Mouse (Mus musculus) urinary bladder, postnatal 25 days (tissue): ENCODE data around the gene Nol12.

Source experiments
- DNase-seq: peaks from one replicate; pipeline ENCODE4 v3.0.0; 2022; ENCODE audit warnings: low spot score

The Nol12 gene

DNA sequence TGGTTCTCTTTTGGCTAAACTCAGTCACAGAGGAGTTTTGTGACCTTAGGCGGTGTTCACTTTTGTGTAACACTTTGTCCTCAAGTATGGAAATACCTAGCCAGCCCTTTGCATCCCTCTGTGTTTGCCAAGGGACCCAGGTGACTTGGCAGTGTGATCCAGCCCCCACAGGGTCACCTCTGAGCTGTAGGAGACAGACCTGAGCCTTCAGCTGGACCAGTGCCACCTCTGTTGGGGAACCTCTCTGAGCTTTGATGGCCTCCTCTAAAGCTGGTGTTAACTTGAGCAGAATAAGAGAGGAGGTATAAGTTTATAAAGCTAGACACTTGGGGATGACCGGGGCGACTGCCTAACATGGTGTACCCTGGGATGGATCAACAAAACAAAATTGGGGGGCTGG is 14.2 kb downstream of the Nol12 start:
- DNase-seq = no peak

DNA sequence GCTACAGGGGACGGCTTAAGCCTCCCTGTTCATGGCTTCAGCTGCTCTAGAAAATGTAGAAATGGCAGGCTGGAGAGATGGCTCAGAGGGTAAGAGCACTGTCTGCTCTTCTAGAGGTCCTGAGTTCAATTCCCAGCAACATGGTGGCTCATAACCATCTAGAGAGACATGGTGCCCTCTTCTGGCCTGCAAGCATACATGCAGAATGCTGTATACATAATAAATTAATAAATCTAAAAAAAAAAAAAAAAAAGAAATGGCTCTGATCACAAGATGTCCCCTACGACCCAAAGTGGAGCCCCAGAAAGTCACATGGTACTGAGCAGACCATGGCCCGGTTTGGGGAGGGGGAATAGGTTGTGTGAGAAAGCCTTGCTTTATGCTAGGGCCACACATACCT is 20.9 kb downstream of the Nol12 start:
- DNase-seq = no peak

DNA sequence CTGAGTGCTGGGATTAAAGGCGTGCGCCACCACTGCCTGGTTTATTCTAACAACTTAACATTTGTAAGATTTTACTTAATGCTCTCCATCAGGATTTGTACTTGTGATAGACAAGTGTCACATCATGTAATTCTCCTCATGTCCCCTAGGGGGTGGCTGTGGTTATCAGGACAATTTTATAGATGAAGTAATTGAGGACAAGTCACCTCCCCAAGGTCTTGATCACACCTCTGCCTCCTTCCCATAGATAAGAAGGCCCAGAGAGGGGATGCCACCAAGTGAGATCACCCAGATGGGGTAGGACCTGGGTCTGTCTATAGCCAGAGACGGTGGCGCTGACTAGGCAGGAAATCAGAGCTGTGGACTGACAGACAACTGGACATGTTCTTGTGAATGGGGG is 21.6 kb downstream of the Nol12 start:
- no peak for DNase-seq

DNA sequence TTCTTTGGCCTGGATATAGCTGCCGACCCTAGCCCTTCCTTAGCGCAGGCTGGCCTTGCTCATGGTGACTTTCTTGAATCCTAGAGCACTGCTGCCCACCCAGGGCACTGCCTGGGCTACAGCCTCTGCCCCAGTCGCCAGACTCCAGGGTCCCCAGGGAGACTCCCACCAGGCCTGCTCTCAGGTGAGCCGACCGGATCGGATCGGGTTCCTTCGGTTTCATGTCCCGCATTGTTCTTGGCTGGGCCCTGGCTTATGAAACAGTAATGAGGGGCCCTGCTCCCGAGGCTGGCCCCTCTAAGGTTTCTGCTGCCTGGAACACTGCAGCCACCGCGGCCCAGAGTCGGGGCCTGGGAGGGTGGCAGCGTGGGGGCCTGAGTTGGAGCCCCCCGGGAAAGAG is 22.3 kb downstream of the Nol12 start:
- DNase-seq = no peak

DNA sequence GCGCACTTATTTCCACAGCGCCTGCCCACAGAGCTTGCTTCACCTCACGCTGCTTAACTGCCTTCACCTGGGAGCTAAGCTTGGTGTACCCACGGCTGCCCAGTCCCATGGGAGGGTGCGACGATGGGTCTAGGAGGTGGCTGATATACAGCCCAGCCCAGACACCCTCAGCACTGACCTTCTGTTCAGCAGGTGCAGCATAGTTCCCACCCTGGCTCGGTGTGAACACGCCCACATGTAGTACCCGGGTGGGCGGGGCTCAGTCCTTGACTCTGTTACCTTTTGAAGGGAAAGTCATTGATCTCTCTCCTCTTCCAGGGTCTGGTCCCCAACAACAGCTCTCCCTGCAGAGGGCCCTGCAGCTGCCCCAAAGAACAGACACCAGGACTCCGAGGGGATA is 24.8 kb downstream of the Nol12 start:
- no peak for DNase-seq

DNA sequence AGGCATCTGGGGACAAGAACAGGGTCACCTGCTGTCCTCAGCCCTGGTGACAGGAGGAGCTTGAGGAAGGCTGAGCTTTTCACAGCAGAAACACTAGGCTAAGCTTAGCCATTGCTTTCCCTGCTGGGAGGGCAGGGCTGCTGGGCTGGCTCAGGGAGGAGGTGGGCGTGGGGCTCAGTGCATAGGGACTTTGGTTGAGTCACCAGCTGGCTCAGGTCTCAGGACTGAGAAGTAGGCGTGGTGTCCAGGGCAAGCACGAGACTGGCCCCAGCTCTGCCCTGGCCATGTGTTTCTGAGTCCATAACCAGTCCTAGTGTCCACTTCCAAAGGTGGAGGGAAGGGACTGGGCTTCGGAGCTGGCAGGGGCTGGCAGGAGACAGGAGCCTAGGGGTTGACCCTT is 25.4 kb downstream of the Nol12 start:
- peak; percentile 56 for DNase-seq

DNA sequence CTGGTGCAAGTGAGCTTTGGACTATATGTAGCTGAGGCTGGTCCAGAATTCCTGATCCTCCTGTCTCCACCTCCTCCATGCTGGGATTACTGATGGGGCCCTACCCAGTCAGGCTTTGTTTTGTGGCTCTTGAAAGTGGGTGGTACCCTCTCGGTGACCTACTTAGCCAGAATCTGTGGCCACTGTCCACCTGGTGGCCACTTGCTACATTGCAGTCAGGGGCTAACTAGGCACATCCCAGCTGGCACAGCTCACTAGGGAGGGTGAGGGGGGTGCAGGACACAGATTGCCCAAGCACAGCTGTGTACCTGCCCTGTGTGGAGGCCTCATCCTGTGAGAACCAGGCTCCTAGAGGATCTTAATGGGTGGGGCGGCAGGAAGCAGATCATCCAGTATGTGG is 28.2 kb downstream of the Nol12 start:
- peak; percentile 67 for DNase-seq

DNA sequence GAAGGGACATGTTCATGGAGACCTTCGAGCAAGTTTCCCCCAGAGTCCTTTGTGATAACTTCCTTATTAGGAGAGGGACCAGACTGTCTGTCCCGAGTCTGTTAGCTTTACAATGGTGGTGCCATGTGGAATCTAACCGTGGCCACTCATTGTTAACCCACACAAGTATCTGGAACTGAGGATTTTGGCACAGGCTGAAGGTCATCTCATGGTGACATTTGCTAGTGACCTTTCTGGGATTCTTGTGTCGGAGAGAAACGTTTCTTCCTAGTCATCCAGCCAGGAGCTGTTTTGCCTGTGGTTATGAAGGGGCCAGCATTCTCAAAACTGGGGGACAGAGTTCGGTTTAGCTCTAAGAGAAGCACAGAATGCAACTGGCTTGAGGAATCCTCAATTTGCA is 36.9 kb downstream of the Nol12 start:
- no peak for DNase-seq

DNA sequence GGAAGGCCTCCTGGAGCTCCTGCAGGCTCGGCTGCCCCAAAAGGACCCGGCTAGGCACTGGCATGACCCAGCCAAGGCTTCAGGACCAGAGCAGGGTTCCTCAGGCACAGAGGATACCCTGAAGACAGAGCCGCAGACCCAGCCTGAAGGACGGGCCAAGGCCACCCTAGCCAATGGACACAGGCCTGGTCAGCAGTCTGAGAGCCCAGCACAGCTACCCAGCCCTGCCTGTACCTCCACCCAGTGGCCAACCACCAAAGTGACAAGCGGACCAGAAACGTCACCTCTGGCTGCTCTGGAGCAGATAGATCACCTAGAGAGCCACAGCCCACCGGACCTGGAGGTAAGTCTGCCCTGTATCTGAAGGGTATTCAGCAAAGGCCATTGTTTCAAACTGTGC is 39.2 kb downstream of the Nol12 start:
- no peak for DNase-seq

DNA sequence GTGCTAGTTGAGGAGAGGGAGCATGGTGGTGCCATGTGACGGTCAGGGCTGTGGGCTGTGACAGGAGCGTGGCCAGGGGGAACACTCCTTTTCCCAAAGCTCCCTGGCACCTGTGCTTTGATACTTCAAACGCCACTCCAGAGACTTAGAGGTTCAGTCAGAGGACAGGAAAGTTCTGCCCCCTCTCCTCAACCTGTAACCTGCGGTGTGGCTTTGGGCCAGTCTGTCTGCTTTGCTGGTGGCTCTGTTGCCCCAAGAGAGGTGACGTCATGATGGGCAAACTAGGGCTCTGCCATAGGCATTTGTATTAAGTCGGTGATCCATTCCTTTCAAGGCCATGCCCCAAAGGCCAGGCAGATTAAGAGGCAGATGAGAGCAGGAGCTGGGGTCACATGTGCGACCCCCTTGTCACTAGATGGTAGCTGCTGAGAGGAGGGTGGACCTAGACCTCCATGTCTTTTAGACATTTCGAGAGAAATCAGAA is 43.0 kb downstream of the Nol12 start:
- no peak for DNase-seq

DNA sequence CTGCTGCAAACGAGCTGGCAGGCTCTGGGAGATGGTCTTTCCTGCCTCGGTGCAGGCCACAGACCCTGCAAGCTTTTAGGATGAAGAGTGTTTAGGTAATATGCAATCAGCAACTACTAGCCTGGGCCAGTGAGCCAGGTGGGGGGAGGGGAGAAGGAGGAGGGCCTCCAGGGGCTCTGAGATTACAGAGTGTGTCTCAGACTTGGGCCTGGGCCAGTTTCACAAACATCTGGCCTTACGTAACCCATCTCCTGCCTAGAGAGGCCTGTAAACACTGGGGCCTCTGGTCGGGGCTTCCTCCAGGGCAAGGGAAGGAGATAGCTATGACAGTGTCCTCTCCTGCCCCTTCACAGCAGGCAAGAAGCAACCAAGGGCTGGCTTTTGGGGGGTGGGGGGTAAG is 44.1 kb downstream of the Nol12 start:
- DNase-seq = peak; percentile 70

DNA sequence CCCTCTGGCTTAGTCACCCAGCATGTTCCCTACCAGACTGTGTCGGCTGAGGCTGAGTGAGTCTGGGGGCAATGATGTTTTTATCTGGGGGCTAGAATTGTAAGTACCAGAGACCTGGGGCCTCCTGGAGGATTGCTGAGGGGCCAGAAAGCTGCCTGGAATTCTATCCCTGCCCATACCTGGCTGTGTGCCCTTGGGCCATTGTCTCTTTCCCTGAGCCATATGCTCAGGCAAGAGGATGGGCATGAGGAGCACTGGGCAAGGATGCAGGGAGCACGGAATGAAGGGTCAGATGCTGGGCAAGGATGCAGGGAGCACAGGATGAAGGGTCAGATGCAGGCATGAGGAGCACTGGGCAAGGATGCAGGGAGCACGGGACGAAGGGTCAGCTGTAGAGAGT is 45.4 kb downstream of the Nol12 start:
- no peak for DNase-seq

DNA sequence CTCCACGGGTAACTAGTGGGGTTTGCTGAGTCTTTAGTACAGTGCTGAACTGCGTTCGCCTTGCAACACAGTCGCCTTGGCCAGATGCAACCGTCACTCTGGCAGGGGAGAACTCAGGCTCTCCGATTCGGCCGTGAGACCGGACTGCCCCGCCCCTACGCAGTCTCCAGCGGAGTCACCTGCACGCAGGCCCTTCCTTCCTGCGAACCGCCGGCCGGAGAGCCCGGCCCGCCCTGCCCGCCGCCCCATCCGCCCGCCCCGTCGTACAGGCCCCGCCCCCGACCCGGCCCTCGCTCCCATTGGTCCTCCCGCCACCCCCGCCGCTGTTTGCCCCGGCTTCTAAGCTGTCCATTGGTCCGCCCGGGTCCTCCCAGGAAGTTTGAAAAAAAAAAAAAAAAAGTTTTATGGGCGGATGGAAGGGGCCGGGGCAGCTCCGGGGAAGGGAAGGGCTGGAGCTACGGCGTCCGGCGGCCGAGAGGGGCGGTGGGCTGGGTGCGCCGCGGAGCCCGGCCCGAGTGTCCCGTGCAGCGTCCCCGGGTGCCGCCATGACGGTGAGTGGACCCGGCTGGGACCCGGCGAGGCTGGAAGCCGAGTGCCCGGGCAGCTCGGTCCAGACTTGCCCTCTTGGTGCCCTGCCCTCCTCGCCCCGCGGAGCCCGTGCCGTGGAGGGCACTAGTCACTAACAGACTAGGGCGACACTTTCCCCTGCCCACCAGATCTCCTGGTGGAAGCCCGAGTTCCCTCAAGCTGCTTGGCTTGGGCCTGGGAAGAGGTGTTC is 48.1 kb downstream of the Nol12 start:
- DNase-seq = peak; percentile 74

DNA sequence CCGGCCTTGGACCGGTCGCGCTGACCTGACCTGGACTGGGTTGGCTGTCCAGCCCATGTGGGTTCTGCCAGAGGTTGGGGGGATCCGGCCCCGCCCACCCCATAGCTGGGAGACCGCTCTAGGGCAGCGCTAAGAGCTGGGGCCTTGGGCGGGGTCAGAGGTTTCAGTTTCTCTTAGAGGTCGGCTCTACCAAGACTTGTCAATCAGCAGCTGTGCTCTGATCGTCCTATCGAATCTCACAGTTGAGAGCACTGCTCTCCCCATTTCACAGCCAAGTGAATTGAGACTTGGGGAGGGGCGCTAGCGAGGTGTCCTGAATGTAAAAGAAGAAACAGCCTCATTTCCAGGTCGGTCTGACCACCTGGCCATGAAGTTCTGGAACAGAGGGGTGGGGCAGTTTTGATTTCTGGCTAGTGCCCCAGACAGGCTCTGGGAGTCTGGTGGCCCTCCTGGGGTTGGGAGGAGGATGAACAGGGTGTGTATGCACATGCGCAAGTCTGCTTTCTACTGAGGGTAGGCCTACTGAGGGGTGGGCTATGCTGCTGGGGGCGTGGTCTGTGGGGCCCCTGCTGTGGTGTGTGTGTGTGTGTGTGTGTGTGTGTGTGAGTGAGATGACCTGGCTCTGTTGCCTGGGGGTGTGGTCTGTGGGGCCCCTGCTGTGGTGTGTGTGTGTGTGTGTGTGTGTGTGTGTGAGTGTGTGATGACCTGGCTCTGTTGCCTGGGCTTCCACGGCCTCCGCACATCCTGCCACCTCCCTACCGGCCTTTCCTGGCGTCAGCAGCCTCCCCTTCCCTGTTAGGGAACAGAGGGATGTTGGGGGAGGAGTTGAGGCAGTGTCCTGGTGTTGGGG is 48.9 kb downstream of the Nol12 start:
- peak; percentile 39 for DNase-seq

DNA sequence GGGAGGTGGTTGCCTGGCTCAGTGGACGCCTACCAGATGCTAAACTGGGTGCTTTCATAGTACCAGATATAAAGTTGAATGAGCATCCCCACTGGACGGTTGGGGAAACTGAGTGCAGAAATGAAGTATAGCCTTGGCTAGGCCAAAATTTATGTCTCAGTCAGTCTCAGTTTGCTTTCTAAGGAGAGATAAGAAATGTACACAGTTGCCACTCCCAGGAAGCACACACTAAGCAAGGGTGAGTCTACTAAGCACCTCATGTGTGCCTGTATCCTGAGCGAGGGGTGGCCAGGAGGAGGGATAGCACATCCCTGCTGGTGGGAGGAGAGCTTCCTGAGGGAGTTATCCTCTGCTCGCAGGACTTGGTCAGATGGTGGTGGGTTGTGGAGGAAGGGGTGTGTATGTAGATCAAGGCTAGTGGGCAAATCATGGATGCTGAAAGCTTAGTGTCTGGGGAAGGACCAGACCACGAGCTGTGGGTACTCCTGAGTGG is 49.6 kb downstream of the Nol12 start:
- DNase-seq = no peak

DNA sequence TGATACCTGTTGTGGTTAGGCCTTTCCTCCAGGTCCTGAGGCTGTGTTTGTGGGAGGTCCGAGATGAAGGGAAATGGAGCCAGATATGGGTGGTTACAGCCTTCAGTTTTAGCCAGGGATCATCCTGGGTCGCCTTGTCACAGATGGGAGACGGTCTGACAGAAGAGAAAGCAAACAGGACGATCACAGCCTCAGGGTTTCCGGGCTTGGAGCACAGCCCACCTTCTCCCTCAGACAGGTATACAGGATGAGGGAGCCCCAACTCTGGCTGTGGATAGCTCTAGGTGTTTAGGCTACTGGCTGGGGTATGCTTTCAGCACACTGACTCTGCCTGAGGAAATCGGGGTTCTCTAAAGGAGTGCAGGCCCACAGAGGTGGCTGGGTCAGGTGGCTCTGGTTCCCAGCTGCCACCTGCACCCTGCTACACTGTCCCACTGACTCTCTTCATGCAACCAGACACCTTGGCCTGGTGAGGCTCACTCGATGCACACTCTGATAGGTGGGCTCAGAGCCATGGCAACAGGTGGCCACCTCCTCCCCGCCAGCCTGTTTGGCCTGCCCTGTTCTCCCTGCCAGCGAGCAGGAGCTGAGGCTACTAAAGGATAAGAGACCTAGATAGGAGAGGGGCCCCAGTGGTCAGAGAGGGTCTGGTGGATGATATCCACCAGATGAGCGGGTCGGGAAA is 51.9 kb downstream of the Nol12 start:
- DNase-seq = no peak

DNA sequence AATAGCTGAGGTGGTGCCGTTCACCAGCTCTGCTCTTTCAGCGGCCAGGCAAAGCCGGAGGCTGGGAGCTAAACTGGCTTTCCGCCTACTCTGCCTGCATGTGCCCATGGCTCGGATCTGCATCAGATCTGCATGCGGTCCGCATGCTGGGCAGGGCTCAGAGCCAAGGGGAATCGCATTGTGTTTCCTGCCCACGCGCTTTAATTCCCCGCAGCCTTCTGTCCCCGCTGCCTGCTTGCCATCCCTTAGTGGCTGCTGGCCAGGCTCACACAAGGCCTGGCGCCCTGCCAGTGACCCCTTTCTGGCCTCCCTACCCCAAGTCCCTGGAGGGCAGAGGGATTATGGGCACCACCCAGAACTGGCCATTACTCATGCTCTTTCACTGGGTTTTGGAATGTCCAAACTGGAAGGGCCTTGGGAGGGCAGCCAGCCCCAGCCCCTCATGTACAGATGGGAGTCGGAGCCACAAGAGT is 53.8 kb downstream of the Nol12 start:
- DNase-seq = peak; percentile 31

DNA sequence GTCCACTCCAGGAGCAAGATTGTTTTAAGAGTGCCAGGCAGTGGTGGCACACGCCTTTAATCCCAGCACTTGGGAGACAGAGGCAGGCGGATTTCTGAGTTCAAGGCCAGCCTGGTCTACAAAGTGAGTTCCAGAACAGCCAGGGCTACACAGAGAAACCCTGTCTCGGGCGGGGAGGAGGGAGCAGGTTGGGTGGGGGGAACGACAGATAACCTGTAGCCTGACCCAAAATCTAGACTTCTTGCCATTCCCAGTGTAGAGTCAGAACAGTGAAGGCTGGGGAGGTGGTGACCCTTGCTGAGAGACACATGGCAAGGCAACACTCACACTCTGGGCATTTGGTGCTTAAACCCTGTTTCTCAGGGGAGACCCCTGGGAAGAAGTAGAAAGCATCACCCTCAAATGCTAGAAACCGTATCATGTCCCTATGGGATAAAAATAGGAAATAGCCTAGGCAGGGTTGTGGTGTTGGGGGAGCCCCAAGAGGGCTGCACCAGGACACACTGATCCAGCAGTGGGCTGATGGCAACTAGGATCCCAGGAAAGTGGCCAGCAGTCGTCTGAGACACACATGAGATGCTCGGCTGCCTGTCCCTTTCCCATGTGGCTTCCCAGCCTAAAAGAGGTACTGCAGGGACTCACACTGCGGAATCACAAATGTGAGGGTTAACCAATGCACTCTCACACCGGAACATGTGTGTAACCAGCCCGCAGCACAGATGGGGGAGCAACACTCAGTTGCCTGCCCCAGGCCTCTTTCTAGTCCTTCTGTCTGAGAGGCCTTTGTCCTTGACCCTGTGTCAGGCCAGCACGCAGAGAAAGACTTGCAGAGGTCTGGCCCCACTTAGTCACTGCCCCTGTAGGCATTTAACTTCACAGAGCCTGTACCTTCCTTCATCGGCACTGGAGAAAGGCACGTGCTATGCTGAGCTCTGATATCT is 54.7 kb downstream of the Nol12 start:
- DNase-seq = no peak

DNA sequence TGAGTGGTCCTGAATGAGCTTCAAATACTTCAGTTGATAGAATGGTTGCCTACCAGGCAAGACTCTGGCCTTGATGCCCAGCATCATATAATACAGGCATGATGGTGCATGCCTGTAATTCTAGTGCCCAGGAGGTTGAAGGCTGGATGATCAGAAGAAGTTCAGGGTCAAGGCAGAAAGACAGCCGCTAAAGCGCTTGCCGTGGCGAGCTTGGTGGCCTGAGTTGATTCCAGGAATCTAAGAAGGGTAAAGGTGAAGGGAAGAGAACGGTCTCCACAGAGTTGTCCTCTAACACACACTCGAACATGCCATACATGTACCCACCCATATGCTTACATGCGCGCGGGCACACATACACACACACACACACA is 55.3 kb downstream of the Nol12 start:
- no peak for DNase-seq

DNA sequence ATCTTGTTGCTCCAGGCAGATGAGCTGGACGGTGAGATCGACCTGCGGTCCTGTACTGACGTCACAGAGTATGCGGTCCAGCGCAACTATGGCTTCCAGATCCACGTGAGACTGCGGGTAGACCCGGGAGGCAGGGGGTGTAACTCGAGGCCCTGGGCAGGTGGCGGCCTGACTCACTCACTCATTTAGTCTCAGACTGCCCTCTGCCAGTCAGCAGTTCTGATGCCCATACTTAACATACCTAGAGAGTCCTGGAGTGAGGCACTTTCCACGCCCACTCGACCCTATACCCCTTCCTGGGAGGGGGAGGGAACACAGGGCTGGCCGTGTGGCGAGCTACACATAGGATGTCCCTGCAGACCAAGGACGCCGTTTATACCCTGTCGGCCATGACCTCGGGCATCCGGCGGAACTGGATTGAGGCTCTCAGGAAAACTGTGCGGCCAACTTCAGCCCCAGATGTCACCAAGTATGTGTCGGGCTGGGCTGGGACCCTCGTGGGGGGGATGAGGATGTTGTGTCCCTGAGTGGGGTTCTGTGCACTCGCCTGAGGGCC is 56.3 kb downstream of the Nol12 start:
- DNase-seq = no peak

DNA sequence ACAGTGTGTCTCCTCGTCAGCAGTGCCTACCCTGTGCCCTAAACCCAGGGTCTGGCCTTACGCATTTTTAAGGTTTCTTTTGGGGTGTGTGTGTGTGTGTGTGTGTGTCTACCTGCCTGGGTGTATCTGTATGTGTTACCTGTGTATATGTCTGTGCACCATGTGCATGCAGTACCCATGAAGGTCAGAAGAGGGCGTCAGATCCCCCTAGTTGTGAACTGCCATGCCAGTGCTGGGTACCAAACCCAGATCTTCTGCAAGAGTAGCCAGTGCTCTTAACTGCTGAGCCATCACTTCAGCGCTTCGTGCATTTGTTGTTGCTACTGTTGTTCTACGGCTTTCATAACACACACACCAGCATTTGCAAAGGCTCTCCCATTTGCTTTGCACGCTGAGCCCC is 57.5 kb downstream of the Nol12 start:
- no peak for DNase-seq
